Mouse (Mus musculus) MN1 (cell line): ENCODE results near the gene Ccl26.
A peak's percentile ranks its signal among the peaks of the same experiment; 100 is the strongest.

Experiments
- DNase-seq: peaks from one replicate; pipeline ENCODE4 v3.0.0-alpha.2; 2016; ENCODE audit warnings: low spot score

Gene Ccl26

DNA sequence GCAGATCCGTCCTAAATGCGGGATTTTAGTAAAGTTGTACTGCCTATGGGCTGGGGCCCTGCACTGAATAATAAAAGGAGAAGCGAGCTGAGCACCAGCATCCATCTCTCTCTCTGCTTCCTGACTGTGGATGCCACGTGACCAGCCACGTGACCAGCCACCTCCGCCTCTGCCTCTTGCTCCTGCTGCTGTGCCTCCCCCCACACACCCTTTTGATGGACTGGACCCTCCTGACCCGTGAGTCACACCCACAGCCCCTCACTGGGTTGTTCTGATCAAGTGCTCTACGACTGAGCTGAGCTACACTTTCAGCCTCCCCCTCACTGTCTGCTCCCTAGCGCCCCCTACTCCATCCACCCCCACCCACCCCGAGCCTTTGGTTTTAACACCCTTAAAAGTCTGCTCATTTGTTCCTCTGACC is 25.6 kb downstream of the Ccl26 start:
- no peak for DNase-seq

DNA sequence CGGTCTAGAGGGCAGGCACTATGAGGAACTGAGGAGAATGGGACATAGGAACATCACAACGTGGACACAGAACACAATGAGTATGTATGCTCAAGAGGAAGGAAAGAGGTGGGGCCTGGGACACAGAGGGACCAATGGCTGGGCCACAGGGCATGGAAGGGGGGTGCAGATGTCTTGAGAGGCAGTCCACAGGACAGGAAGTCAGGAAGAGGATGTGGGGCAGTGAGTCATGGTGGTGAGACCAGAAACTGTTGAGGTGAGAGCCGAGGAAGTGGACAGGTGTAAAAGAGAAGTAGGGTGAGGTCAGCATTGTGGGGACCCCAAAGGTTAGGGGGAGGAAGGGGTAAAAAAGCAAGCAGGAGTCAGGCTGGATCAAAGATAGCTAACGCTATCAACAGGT is 26.0 kb downstream of the Ccl26 start:
- DNase-seq = no peak

DNA sequence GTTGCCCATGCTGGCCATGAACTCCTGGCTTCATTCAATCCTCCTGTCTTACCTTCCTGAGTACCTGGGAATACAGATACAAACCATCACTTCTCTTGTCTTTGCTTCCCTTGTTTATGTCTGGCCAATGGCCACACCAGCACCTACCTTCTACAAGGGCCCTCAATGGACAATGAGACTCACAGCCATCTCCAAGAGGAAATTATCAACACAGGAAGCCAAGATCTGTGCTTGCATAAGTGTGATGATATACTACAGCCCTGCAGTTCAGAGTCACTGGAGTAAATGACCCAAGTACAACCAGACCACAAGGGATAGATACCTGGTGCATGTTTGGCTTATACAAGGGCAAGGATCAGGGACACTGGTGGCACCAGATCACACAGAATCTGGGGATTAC is 27.5 kb downstream of the Ccl26 start:
- DNase-seq = no peak

DNA sequence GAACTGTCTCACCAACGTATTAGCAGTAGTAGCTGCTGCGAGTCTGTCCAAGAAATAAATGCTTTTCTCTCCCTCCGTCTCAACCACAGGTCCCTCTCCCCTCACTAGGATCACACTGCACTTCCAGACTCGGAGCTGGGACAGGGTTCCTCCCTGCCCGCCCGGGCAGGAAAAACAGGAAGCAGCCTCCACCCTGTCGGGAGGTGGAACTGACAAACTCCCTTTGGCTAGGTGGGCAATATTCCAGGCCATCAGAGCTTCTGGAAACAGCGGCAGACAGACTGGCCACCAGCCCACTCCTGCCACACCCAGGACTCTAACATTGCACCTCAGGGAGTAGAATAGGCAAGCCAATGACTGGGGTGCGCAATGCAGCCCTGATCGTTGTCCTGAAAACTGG is 29.9 kb downstream of the Ccl26 start:
- DNase-seq = no peak

DNA sequence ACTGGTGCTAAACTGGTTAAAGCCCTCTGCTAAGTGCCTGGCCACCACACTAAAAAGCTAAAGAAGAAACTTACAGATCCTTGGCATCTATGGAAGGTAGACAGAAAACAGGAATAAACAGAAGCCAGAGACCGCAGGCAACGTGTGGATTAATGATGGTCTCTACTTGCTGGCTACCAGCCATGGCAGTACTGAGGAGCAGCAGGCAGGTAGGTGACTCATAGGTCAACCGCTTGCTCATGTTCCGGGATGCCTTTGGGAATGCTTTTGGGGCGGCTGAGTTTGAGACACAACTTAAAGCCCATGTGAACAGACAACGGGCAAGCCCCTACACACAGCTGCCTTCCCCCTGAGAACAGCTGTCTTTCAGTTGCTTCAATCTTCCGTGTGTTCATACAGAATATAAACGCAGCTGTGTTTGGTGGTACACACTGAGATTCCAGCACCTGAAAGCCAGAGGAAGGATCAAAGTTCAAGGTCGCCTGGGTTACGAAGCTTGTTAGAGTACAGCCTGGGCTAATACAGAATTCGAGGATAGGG is 32.0 kb downstream of the Ccl26 start:
- no peak for DNase-seq

DNA sequence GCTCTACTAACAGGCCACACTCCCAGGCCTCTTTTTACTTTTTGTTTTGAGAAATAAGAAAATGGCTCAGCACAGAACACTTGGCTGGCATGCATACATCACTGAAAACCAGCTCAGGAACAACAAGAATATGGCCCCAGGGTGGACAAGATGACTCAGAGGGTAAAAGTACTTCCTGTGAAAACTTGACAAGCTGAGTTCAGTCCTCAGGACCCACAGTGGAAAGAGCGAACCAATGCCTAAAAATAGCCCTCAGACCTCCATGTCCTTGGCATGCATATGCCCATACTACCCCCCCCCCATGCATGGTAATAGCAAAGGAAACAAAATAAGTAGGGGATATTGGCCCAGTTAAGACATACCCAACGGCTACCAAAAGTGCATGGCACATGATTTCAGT is 33.4 kb downstream of the Ccl26 start:
- DNase-seq = no peak

DNA sequence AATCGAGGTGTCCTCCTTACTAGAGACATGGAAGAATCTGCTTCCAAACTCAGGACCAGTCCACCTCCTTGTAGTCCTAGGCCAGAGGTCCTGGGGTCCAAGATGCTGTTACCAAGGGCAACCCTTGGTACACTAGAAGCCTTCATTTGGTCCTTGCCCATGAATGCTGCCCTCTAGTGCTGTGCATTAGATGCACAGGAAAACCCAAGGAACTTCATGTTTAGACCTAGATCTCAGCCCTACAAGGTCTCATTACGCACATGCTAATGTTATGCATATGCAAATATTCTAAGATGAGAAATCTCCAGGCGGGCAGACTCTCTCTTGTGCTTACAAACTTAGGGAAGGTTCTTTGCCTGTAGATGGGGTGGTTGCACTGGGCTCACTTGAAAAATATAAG is 34.1 kb downstream of the Ccl26 start:
- no peak for DNase-seq

DNA sequence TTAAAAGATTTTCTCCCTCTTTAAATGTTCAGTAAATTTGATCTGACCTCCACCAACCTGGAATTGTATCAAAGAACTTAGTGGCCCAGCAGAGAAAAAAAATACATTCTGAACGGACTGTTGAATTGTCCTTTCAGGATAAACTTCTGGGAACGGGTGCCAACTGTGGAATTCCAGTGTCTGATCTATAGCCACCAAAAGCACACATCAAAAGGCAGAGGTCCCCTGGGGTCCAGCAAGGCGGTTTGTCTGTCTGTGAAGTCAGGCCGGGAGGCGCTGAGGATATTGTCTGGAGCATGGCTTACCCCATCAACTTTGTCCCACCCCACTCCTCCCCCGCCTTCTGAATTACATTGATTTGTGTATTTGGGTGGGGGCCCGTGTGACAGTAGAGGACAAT is 35.4 kb downstream of the Ccl26 start:
- DNase-seq = no peak

DNA sequence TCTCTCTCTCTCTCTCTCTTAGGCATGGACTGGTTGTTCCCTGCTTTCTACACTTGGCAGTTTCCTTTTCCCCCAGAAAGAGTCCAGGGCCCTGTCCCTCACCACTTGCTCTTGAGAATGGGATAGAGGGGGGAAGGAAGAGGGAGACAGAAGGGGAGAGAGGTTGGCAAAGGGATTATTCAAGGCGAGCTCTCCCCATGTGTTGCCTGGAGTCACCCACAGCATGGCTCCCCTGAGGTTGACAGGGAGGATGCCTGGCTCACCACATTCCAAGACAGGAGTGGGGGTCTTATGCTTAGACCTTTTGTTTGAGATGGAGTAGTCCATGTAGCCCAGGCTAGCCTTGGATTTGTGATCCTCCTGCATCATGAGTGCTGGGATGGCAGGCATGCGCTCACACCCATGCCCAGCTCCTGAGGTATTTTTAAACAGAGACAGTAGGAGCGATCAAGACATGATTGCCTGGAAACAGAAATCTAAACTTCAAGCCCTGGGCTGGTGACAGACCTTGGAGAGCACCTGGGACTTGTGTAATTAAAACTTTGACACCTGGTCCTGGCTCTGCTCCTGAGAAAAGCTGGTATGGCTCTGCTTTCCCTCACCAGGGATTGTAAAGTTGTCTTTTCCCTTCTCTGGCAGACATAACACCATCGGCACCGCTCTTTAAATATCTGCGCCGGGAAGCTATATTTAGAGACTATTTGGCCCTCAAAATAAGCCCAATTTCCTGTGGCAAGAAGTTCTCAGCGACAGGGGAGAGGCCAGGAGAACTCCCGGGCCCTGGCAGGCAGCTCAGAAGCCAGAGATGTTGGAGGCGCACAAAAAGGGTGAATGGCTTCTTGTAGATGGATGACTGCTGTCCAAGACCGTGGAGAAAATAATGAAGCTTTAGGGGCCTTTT is 38.5 kb downstream of the Ccl26 start:
- DNase-seq = no peak

DNA sequence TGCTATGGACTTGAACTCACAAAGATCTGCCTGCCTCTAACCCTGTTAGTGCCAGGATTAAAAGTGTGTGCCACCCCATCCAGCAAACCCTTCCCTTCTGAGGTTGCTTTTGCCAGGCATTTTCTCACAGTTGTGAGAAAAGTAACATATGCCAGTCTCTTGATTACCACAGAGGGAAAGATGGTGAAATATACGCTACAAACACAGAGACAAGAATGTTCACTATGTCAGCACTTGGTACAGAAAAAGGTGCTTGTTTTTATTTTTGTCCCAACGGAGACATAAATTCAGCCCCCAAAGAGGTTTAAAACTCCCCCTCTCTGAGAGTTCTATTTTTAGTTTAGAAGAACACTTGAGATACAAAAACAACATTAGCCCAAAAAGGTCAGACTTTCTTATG is 39.3 kb downstream of the Ccl26 start:
- no peak for DNase-seq

DNA sequence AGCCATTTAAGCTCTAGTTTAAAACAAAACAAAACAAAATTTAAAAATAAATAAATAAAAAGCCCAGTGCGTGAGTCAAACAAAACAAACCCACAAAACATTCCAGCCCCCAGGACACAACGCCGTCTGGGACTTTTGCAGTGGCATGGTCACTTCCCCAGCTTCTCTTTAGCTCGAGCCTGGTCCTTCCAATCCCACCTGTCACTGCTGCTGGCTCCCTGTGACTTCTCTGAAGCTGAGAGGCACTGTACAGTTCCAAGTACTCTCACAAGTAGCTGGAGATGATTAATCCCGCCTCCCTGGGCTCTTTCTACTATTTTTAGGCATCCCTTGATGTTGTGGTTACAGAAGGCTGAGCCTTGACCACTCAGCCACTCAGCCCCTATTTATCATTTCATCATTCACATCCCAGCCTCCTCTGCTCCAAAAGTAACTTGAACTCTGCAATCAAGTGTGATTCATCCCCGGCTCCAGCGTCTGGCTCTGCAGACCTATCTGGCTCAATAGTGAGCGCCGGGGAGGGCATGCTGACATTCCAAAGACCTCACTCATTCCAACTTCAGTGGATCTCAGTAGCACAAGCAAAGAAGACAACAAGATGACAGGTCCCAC is 41.2 kb downstream of the Ccl26 start:
- peak; percentile 55 for DNase-seq

DNA sequence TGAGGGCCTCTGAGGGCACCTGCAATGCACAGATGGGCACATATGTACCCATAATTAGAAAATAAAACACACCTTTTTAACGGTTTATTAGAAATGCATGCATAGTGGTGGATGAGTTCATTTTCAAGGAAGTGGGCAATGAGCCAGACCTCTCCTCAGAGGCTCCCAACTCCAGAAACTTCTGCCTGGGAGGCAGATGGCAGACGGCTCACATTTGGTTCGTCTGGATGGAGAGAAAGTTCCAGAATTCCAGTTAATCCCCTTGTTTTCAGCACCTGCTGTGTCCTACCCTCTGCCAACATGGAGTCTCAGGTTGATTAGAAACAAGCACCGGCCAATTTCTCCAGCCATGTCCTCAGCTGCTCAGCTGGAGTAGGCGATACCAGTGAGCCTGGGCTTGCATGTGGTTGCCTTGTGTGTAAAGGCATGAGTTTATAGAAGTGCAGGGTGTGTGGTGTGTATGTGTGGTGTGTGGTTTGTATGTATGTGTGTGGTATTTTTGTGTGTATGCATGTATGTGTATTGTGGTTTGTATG is 46.0 kb downstream of the Ccl26 start:
- no peak for DNase-seq

DNA sequence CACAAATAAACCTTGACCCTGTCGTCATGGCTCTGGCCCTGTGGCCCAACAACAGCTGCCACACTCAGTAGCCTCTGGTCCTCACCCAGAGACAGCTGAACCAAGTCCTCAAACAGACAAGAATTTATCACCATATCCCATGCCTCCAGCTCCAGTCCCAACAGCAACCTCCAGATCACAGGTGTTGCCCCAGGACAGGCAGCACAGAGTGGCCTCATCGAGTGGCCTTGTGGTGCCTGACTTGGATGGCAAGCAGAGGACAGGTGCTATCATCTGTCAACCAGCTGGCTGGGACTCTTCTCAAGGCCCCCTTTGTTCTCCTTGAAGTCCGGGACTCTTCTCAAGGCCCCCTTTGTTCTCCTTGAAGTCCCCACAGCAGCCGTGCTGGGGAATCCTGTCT is 50.2 kb downstream of the Ccl26 start:
- DNase-seq = no peak

DNA sequence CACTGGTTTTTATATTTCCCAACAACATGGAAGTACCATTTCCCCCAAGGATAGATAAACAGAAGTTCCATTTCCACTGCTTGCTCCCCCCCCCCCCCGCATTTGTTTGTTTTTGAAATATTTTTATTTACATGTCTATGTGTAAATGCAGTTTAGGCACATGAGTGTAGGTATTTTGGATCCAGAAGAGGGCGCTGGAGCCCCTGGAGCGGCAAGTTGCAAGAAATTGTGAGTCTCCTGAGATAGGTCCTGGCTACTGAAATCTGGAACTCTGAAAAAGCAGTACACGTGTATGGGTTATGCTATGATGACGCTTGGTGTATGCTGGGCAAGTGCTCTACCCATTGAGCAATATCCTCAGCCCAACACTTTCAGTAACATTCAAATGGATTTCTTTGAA is 52.3 kb downstream of the Ccl26 start:
- no peak for DNase-seq
